Comparison of ENCODE assay signal across 8 mouse cellular contexts in genomic region chr10:94230172-94230981, GRCm38 (mm10). TPM values are rescaled to one million over a fixed set of nuclear protein-coding genes. Genes with fewer than 3 reads are reported as not detected.
DNase-seq lines count a peak whose midpoint lies in the region; ATAC-seq lines count a peak whose summit lies in the region.

No protein-coding gene starts in this region.

- ATAC-seq in forebrain, embryonic 11.5 days (replicated peaks; ENCODE audit: low FRiP score) = peak; percentile 75
- ATAC-seq in neural tube, embryonic 12.5 days (ENCODE audit: low FRiP score, low read depth) = peak; percentile 91
- no peak for ATAC-seq in heart, embryonic 12.5 days (ENCODE audit: insufficient number of reproducible peaks, low FRiP score)
- ATAC-seq in monocyte, adult 5-6 weeks (replicated peaks; ENCODE audit: insufficient number of reproducible peaks, low FRiP score, low TSS enrichment, poor library complexity, severe bottlenecking) = no peak

- H3K27ac ChIP-seq in forebrain, embryonic 11.5 days (ENCODE audit: low read depth, low read length) = 0 out of 2 replicates have a peak overlapping the region, but pooled peaks have one; percentile 25
- no peak overlapping the region for H3K27ac ChIP-seq in neural tube, embryonic 12.5 days
- H3K27ac ChIP-seq in heart, embryonic 12.5 days (ENCODE audit: poor library complexity, severe bottlenecking) = no peak overlapping the region

- peak overlapping the region; percentile 38 for H3K4me2 ChIP-seq in forebrain, embryonic 11.5 days (ENCODE audit: low read depth, low read length, severe bottlenecking)
- H3K4me2 ChIP-seq in neural tube, embryonic 12.5 days (replicated peaks) = peak overlapping the region; percentile 46
- H3K4me2 ChIP-seq in heart, embryonic 12.5 days = no peak overlapping the region

- H3K27me3 ChIP-seq in forebrain, embryonic 11.5 days (ENCODE audit: control insufficient read depth, insufficient read depth, low read length) = no peaks in the 10 kb centered on the region
- no peaks in the 10 kb centered on the region for H3K27me3 ChIP-seq in neural tube, embryonic 12.5 days (replicated peaks)
- H3K27me3 ChIP-seq in heart, embryonic 12.5 days (replicated peaks) = no peaks in the 10 kb centered on the region

- H3K9ac ChIP-seq in forebrain, embryonic 11.5 days (ENCODE audit: low read length) = no peak overlapping the region
- no peak overlapping the region for H3K9ac ChIP-seq in neural tube, embryonic 12.5 days
- no peak overlapping the region for H3K9ac ChIP-seq in heart, embryonic 12.5 days

- H3K36me3 ChIP-seq in forebrain, embryonic 11.5 days (ENCODE audit: control insufficient read depth, insufficient read depth, low read length) = no peaks in the 10 kb centered on the region
- H3K36me3 ChIP-seq in neural tube, embryonic 12.5 days = no peaks in the 10 kb centered on the region
- no peaks in the 10 kb centered on the region for H3K36me3 ChIP-seq in heart, embryonic 12.5 days

- H3K9me3 ChIP-seq in forebrain, embryonic 11.5 days (ENCODE audit: control insufficient read depth, low read length) = no peaks in the 10 kb centered on the region
- 0 out of 2 replicates have a peak, but pooled peaks cover 4% of the 10 kb centered on the region for H3K9me3 ChIP-seq in neural tube, embryonic 12.5 days
- no peaks in the 10 kb centered on the region for H3K9me3 ChIP-seq in heart, embryonic 12.5 days (replicated peaks)

- DNase-seq in cerebellum, adult 11 months = peak; percentile 20
- DNase-seq in forebrain, embryonic 11.5 days (ENCODE audit: low spot score) = peak; percentile 72
- DNase-seq in layer of hippocampus, postnatal 10 days (ENCODE audit: low spot score in 2 of 2) = peak; percentile 36 to 48
- no peak for DNase-seq in gastrocnemius, adult 18-20 months (ENCODE audit: low spot score)
- no peak for DNase-seq in c-Kit-positive CD71-positive TER-119-positive erythroid progenitor cells, embryonic 14.5 days (ENCODE audit: low spot score)

- no peak overlapping the region for H3K4me3 ChIP-seq in forebrain, embryonic 11.5 days (ENCODE audit: low read depth, low read length)
- H3K4me3 ChIP-seq in neural tube, embryonic 12.5 days = no peak overlapping the region
- H3K4me3 ChIP-seq in heart, embryonic 12.5 days = no peak overlapping the region

- peaks cover 3% of the 10 kb centered on the region; the same call in 1 of the 2 replicates for H3K4me1 ChIP-seq in forebrain, embryonic 11.5 days (replicated peaks; ENCODE audit: control insufficient read depth, insufficient read depth, low read length)
- H3K4me1 ChIP-seq in neural tube, embryonic 12.5 days = peaks cover 18% of the 10 kb centered on the region
- 0 out of 2 replicates have a peak, but pooled peaks cover 3% of the 10 kb centered on the region for H3K4me1 ChIP-seq in heart, embryonic 12.5 days (replicated peaks)

- whole genome bisulfite sequencing in forebrain, embryonic 11.5 days = 34% methylated on average over 19 of the region's 19 CpGs
- WGBS in neural tube, embryonic 12.5 days = 19% methylated on average over 19 of the region's 19 CpGs
- 73% methylated on average over 19 of the region's 19 CpGs for WGBS in heart, embryonic 12.5 days

RNA-seq across cellular contexts. Expression of gene Ndufa12, which starts 31.9 kb away (rescaled TPM):
- polyA plus RNA-seq in forebrain, embryonic 11.5 days (2014; fragmentation: Nextera tagmentation; extraction: Ambion mirVana) = 471 and 486 TPM in 2 replicates
- total RNA-seq in layer of hippocampus, postnatal 10 days (2021) = 100 to 1,000 TPM; 209 to 246 TPM
- 431 and 444 TPM in 2 replicates for polyA plus RNA-seq in neural tube, embryonic 12.5 days (2016; fragmentation: Nextera tagmentation; extraction: Ambion mirVana)
- polyA plus RNA-seq in heart, embryonic 12.5 days (2016; fragmentation: Nextera tagmentation; extraction: Ambion mirVana) = 634 and 641 TPM in 2 replicates
- total RNA-seq in gastrocnemius, adult 18-20 months (2021) = 100 to 1,000 TPM; 643 to 673 TPM
- total RNA-seq in monocyte, adult 5-6 weeks (2017) = 90.2 to 144 TPM (median 119 TPM) in 3 replicates

Comparison
In these comparisons a context has a peak if more than half of its experiments do, and no peak if none do; other contexts are left out.
1. DNase-seq: peak in cerebellum, adult 11 months (single experiment), forebrain, embryonic 11.5 days (single experiment) and layer of hippocampus, postnatal 10 days (2 of 2); none in gastrocnemius, adult 18-20 months (single experiment) and c-Kit-positive CD71-positive TER-119-positive erythroid progenitor cells, embryonic 14.5 days (single experiment).
2. ATAC-seq: peak in forebrain, embryonic 11.5 days (single experiment) and neural tube, embryonic 12.5 days (single experiment); none in heart, embryonic 12.5 days (single experiment) and monocyte, adult 5-6 weeks (single experiment).